Mouse (Mus musculus): ENCODE measurements at regions not wholly inside any gene's neighbourhood (a gene's known extent, or its start where the extent isn't known, plus 50 kb on each side); places are given as distances from the start of the nearest gene placed in this dataset.

- no peaks in the 10 kb centered on the region for H3K9me3 ChIP-seq (ENCODE audit: control insufficient read depth, low read length)
- 58% methylated on average over 4 of the region's 4 CpGs for WGBS (ENCODE audit: insufficient replicate concordance)
- no peak overlapping the region for H3K27ac ChIP-seq
- no peak overlapping the region for H3K9ac ChIP-seq (replicated peaks)
- no peaks in the 10 kb centered on the region for H3K4me1 ChIP-seq (replicated peaks; ENCODE audit: control insufficient read depth in 2 of 2, insufficient read depth in 2 of 2, low read length in 1 of 2)
- no peak for ATAC-seq (ENCODE audit: insufficient read depth)
- no peak for DNase-seq (ENCODE audit: low read depth in 3 of 3, low spot score in 3 of 3)
- H3K4me3 ChIP-seq (ENCODE audit: insufficient read depth in 1 of 2, low read depth in 2 of 2, low read length in 2 of 2), result no peak overlapping the region
- no peak overlapping the region for H3K4me2 ChIP-seq (ENCODE audit: low read depth)
- TF ChIP-seq CTCF (IDR thresholded peaks at IDR 0.05; ENCODE audit: low read depth) (no peak), EP300 (IDR thresholded peaks at IDR 0.05; ENCODE audit: low read depth) (no peak)
- no peaks in the 10 kb centered on the region for H3K27me3 ChIP-seq (ENCODE audit: control insufficient read depth, insufficient read depth, low read length)
- no peaks in the 10 kb centered on the region for H3K36me3 ChIP-seq (replicated peaks; ENCODE audit: control insufficient read depth, insufficient read depth, low read depth)
Observed at GRCm38 (mm10) chr14:120626936-120627277, 148.7 kb downstream of the Rap2a start.

- Histone ChIP-seq H3K27ac (no peak overlapping the region), H3K4me1 (replicated peaks; ENCODE audit: control insufficient read depth in 2 of 2, insufficient read depth in 2 of 2, low read length in 1 of 2) (peaks cover 0 to 1% of the 10 kb centered on the region in 2 experiments; a peak in 1 of 4 replicates), H3K9me3 (ENCODE audit: control insufficient read depth, low read length) (no peaks in the 10 kb centered on the region), H3K36me3 (replicated peaks; ENCODE audit: control insufficient read depth, insufficient read depth, low read depth) (no peaks in the 10 kb centered on the region), H3K27me3 (ENCODE audit: control insufficient read depth, insufficient read depth, low read length) (no peaks in the 10 kb centered on the region), H3K4me3 (ENCODE audit: insufficient read depth in 1 of 2, low read depth in 2 of 2, low read length in 2 of 2) (no peak overlapping the region), H3K4me2 (ENCODE audit: low read depth) (no peak overlapping the region), H3K9ac (replicated peaks) (no peak overlapping the region)
- DNase-seq (ENCODE audit: low read depth in 3 of 3, low spot score in 3 of 3) (no peak), ATAC-seq (ENCODE audit: insufficient read depth) (no peak)
- WGBS (ENCODE audit: insufficient replicate concordance), result 68% methylated on average over 5 of the region's 5 CpGs
- TF ChIP-seq CTCF (IDR thresholded peaks at IDR 0.05; ENCODE audit: low read depth) (no peak), EP300 (IDR thresholded peaks at IDR 0.05; ENCODE audit: low read depth) (no peak)
Observed at GRCm38 (mm10) chr14:120632771-120633170, 154.5 kb downstream of the Rap2a start.

- Histone ChIP-seq H3K9me3 (ENCODE audit: control insufficient read depth, low read length) (no peaks in the 10 kb centered on the region), H3K27ac (no peak overlapping the region), H3K9ac (replicated peaks) (no peak overlapping the region), H3K4me3 (ENCODE audit: insufficient read depth in 1 of 2, low read depth in 2 of 2, low read length in 2 of 2) (no peak overlapping the region), H3K4me1 (replicated peaks; ENCODE audit: control insufficient read depth in 2 of 2, insufficient read depth in 2 of 2, low read length in 1 of 2) (peaks cover 0 to 1% of the 10 kb centered on the region in 2 experiments; a peak in 1 of 4 replicates), H3K27me3 (ENCODE audit: control insufficient read depth, insufficient read depth, low read length) (no peaks in the 10 kb centered on the region), H3K4me2 (ENCODE audit: low read depth) (no peak overlapping the region), H3K36me3 (replicated peaks; ENCODE audit: control insufficient read depth, insufficient read depth, low read depth) (no peaks in the 10 kb centered on the region)
- no peak for TF ChIP-seq CTCF (IDR thresholded peaks at IDR 0.05; ENCODE audit: low read depth)
- TF ChIP-seq EP300 (IDR thresholded peaks at IDR 0.05; ENCODE audit: low read depth), result no peak
- no peak for DNase-seq (ENCODE audit: low read depth in 3 of 3, low spot score in 3 of 3)
- ATAC-seq (ENCODE audit: insufficient read depth), result no peak
- WGBS (ENCODE audit: insufficient replicate concordance), result 63% methylated on average over 6 of the region's 6 CpGs
Observed at GRCm38 (mm10) chr14:120636726-120637400, 158.6 kb downstream of the Rap2a start.

- Histone ChIP-seq H3K4me1 (replicated peaks; ENCODE audit: control insufficient read depth in 2 of 2, insufficient read depth in 2 of 2, low read length in 1 of 2) (peaks cover 0 to 1% of the 10 kb centered on the region in 2 experiments; a peak in 1 of 4 replicates), H3K27me3 (ENCODE audit: control insufficient read depth, insufficient read depth, low read length) (no peaks in the 10 kb centered on the region), H3K4me2 (ENCODE audit: low read depth) (no peak overlapping the region), H3K9me3 (ENCODE audit: control insufficient read depth, low read length) (no peaks in the 10 kb centered on the region), H3K4me3 (ENCODE audit: insufficient read depth in 1 of 2, low read depth in 2 of 2, low read length in 2 of 2) (no peak overlapping the region), H3K36me3 (replicated peaks; ENCODE audit: control insufficient read depth, insufficient read depth, low read depth) (no peaks in the 10 kb centered on the region), H3K9ac (replicated peaks) (no peak overlapping the region), H3K27ac (no peak overlapping the region)
- ATAC-seq (ENCODE audit: insufficient read depth), result no peak
- 13% methylated on average over 13 of the region's 13 CpGs for WGBS (ENCODE audit: insufficient replicate concordance)
- no peak for DNase-seq (ENCODE audit: low read depth in 3 of 3, low spot score in 3 of 3)
- no peak for TF ChIP-seq EP300 (IDR thresholded peaks at IDR 0.05; ENCODE audit: low read depth)
- TF ChIP-seq CTCF (IDR thresholded peaks at IDR 0.05; ENCODE audit: low read depth), result no peak
Observed at GRCm38 (mm10) chr14:120637486-120638125, 159.4 kb downstream of the Rap2a start.

- no peak for ATAC-seq (ENCODE audit: insufficient read depth)
- no peak for DNase-seq (ENCODE audit: low read depth in 3 of 3, low spot score in 3 of 3)
- 76% methylated on average over 5 of the region's 5 CpGs for WGBS (ENCODE audit: insufficient replicate concordance)
- H3K4me1 ChIP-seq (replicated peaks; ENCODE audit: control insufficient read depth in 2 of 2, insufficient read depth in 2 of 2, low read length in 1 of 2), result no peaks in the 10 kb centered on the region
- H3K36me3 ChIP-seq (replicated peaks; ENCODE audit: control insufficient read depth, insufficient read depth, low read depth), result no peaks in the 10 kb centered on the region
- TF ChIP-seq EP300 (IDR thresholded peaks at IDR 0.05; ENCODE audit: low read depth), result no peak
- no peak for TF ChIP-seq CTCF (IDR thresholded peaks at IDR 0.05; ENCODE audit: low read depth)
- H3K27ac ChIP-seq, result no peak overlapping the region
- H3K9ac ChIP-seq (replicated peaks), result no peak overlapping the region
- H3K4me3 ChIP-seq (ENCODE audit: insufficient read depth in 1 of 2, low read depth in 2 of 2, low read length in 2 of 2), result no peak overlapping the region
- H3K4me2 ChIP-seq (ENCODE audit: low read depth), result no peak overlapping the region
- no peaks in the 10 kb centered on the region for H3K27me3 ChIP-seq (ENCODE audit: control insufficient read depth, insufficient read depth, low read length)
- no peaks in the 10 kb centered on the region for H3K9me3 ChIP-seq (ENCODE audit: control insufficient read depth, low read length)
Observed at GRCm38 (mm10) chr14:120642591-120642990, 164.3 kb downstream of the Rap2a start.

All from liver, embryonic 14.5 days (tissue).